Mouse (Mus musculus) lung, postnatal 0 days (tissue): ENCODE data around the gene Cpa5.

Experiments
- CTCF ChIP-seq: IDR thresholded peaks from 2 replicates; pipeline ENCODE4 v1.5.1; 2016; ENCODE audit warnings: antibody characterized with exemption, mild to moderate bottlenecking
- EP300 ChIP-seq: IDR thresholded peaks from 2 replicates; pipeline ENCODE4 v1.6.1; 2016; ENCODE audit warnings: antibody characterized with exemption, mild to moderate bottlenecking, control low read depth

DNA sequence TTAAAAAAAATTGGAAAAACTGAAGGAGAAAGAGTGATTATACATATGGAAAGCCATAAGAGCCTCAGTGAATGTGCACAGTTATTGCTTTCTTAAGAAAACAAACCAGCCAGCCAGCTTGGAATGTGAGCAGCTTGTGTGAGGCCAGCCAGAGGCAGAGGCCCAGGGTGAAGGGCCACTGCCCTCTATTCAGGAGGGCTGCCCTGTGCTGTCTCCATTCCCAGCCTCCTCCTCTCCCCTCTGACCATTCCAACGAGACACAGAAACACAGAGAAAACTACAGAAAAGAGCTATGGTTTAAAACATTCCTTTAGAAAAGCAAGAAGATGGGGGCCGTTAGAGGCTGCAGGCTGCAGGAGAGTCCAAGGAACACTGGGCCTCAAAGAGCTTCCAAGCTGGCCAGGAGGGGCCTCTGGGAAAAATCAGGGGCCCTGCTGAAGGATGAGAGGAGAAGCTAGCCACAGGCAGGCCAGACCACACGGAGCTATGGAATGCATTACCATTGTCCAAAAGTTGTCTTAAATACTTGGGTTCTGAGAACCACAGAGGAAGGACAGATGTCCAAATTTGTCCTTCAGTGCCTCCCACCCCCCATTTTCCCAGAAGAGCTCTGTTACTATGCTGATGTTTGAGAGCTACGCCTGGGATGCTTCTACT, 25.5 kb downstream of the Cpa5 start:
- TF ChIP-seq CTCF: no peak
- no peak for TF ChIP-seq EP300
